Mouse (Mus musculus): Measurements from ENCODE around the gene Srgn. TPM values are rescaled to one million over a fixed set of nuclear protein-coding genes. Genes with fewer than 3 reads are reported as not detected.
"Not testable (repeated sequence)": the region's sequence is repeated elsewhere in the genome, so short reads cannot be mapped to it uniquely, and the experiment has no call there.

The Srgn gene
- polyA plus RNA-seq, 1 experiment from 2014 or later = 3.4 TPM

GRCm38 (mm10) chr10:62461321-62461720 is 65.9 kb downstream of the Srgn start:
- H3K36me3 ChIP-seq = peaks cover 43% of the 10 kb centered on the region
- no peak overlapping the region for H3K4me3 ChIP-seq
- H3K9me3 ChIP-seq (replicated peaks) = no peaks in the 10 kb centered on the region
- no peak overlapping the region for H3K4me2 ChIP-seq (replicated peaks)
- no peaks in the 10 kb centered on the region for H3K27me3 ChIP-seq
- H3K27ac ChIP-seq = no peak overlapping the region
- H3K4me1 ChIP-seq = no peaks in the 10 kb centered on the region
- H3K9ac ChIP-seq = no peak overlapping the region
- ATAC-seq (ENCODE audit: low FRiP score) = no peak

DNA sequence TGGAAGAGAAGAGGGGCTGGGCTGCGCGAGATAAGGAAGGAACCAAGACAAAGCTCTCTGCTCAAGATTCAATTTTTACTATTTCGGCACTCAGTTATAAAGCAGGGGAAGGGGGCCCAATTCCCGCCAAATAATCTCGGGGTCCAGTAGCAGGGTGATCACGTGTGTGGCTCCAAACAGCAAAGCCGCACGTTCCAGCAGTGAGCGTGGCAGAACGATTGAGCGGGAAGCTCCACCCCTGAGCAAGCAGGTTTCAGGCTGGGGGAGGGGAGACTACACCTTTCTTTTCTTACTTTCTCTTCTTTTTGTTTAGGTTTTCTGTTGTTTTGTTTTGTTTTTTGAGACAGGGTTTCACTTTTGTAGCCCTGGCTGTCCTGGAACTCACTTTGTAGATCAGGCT is 75.2 kb downstream of the Srgn start:
- 72% methylated on average over 11 of the region's 11 CpGs for WGBS

GRCm38 (mm10) chr10:62450280-62450640 is 77.0 kb downstream of the Srgn start:
- ATAC-seq (ENCODE audit: low FRiP score) = peak; percentile 33
- Histone ChIP-seq H3K9me3 (replicated peaks) (no peaks in the 10 kb centered on the region), H3K4me3 (peak overlapping the region; percentile 87), H3K27me3 (no peaks in the 10 kb centered on the region), H3K9ac (peak overlapping the region; percentile 95), H3K4me2 (replicated peaks) (peak overlapping the region; percentile 77), H3K36me3 (peaks cover 23% of the 10 kb centered on the region), H3K4me1 (peaks cover 20% of the 10 kb centered on the region), H3K27ac (peak overlapping the region; percentile 78; the same call in 1 of the 2 replicates)
- WGBS = 39% methylated on average over 18 of the region's 18 CpGs

More for the DNA sequence above, 75.2 kb downstream of the Srgn start:
- not testable (repeated sequence) for H3K9me3 ChIP-seq (replicated peaks); H3K4me2 ChIP-seq (replicated peaks); H3K27ac ChIP-seq; H3K27me3 ChIP-seq; ATAC-seq (ENCODE audit: low FRiP score); H3K9ac ChIP-seq; H3K4me3 ChIP-seq
- H3K4me1 ChIP-seq = peaks cover 20% of the 10 kb centered on the region
- H3K36me3 ChIP-seq = peaks cover 22% of the 10 kb centered on the region

- H3K27me3 ChIP-seq = no peaks in the 10 kb centered on the region
- WGBS = under 1% methylated on average over 73 of the region's 73 CpGs
- H3K9ac ChIP-seq = peak within 1 kb of the TSS; percentile 95
- ATAC-seq (ENCODE audit: low FRiP score) = peak; percentile 90
- H3K4me2 ChIP-seq (replicated peaks) = peak within 1 kb of the TSS; percentile 77
- no peaks in the 10 kb centered on the region for H3K9me3 ChIP-seq (replicated peaks)
- peaks cover 20% of the 10 kb centered on the region for H3K4me1 ChIP-seq
- H3K4me3 ChIP-seq = peak within 1 kb of the TSS; percentile 87
- H3K36me3 ChIP-seq = peaks cover 26% of the 10 kb centered on the region
- peak within 1 kb of the TSS; percentile 78 for H3K27ac ChIP-seq
Observed at GRCm38 (mm10) chr10:62449364-62450279, 77.6 kb downstream of the Srgn start, which contains the start of the genes 4930507D05Rik and Supv3l1. TSS of gene 4930507D05Rik (plus strand) at chr10:62449489. TSS of gene Supv3l1 (minus strand) at chr10:62449738.

Other genes starting within 250 kb of the Srgn start
- gene Hk1, start 147.5 kb downstream of the Srgn start, polyA plus RNA-seq (2016; fragmentation: Nextera tagmentation; extraction: Ambion mirVana) = 56.6 and 60.7 TPM in 2 replicates
- 1.1 and 1.2 TPM in 2 replicates for gene Hkdc1, start 105.0 kb downstream of the Srgn start, polyA plus RNA-seq (2016; fragmentation: Nextera tagmentation; extraction: Ambion mirVana)
- 0.90 and 0.98 TPM in 2 replicates for gene 4930507D05Rik, start 78.0 kb downstream of the Srgn start, polyA plus RNA-seq (2016; fragmentation: Nextera tagmentation; extraction: Ambion mirVana)
- 24.3 and 25.7 TPM in 2 replicates for gene Supv3l1, start 77.7 kb downstream of the Srgn start, polyA plus RNA-seq (2016; fragmentation: Nextera tagmentation; extraction: Ambion mirVana)
- 79.8 and 83.2 TPM in 2 replicates for gene Vps26a, start 40.6 kb downstream of the Srgn start, polyA plus RNA-seq (2016; fragmentation: Nextera tagmentation; extraction: Ambion mirVana)
- 74.3 and 74.7 TPM in 2 replicates for gene Kif1bp, start 51.0 kb upstream of the Srgn start, polyA plus RNA-seq (2016; fragmentation: Nextera tagmentation; extraction: Ambion mirVana)
- 25.3 TPM in 2 replicates for gene Ddx21, start 74.8 kb upstream of the Srgn start, polyA plus RNA-seq (2016; fragmentation: Nextera tagmentation; extraction: Ambion mirVana)
- 130 and 135 TPM in 2 replicates for gene Ddx50, start 123.8 kb upstream of the Srgn start, polyA plus RNA-seq (2016; fragmentation: Nextera tagmentation; extraction: Ambion mirVana)
- 2.0 and 2.6 TPM in 2 replicates for gene Stox1, start 198.7 kb upstream of the Srgn start, polyA plus RNA-seq (2016; fragmentation: Nextera tagmentation; extraction: Ambion mirVana)

Data from hindbrain, embryonic 12.5 days (tissue).